Mouse (Mus musculus): ENCODE measurements around the gene Gm3248. TPM values are rescaled to one million over a fixed set of nuclear protein-coding genes. Genes with fewer than 3 reads are reported as not detected.
"Not testable (repeated sequence)": the region's sequence is repeated elsewhere in the genome, so short reads cannot be mapped to it uniquely, and the experiment has no call there.

The Gm3248 gene
- polyA plus RNA-seq (2015; fragmentation: Nextera tagmentation; extraction: Ambion mirVana) = 4.6 and 5.0 TPM in 2 replicates

GRCm38 (mm10) chr14:5961635-5962034 lies at the start of gene Gm3248:
Gene Gm3248, minus strand, starts transcription at chr14:5961745.
- peak; percentile 82; the same call in 1 of the 2 replicates for ATAC-seq
- 3% methylated on average over 13 of the region's 23 CpGs for WGBS
- Histone ChIP-seq H3K4me3 (ENCODE audit: low read depth, low read length) (peak within 1 kb of the TSS; percentile 56), H3K27ac (ENCODE audit: low read length) (0 out of 2 replicates have a peak within 1 kb of the TSS, but pooled peaks have one; percentile 28), H3K9ac (ENCODE audit: low read depth, low read length) (peak within 1 kb of the TSS; percentile 73), H3K4me2 (ENCODE audit: low read length) (peak within 1 kb of the TSS; percentile 72)
- H3K4me1 ChIP-seq (ENCODE audit: control insufficient read depth, insufficient read depth, low read length); H3K27me3 ChIP-seq (ENCODE audit: control insufficient read depth, insufficient read depth, low read depth, low read length); H3K36me3 ChIP-seq (ENCODE audit: control insufficient read depth, insufficient read depth, low read length); H3K9me3 ChIP-seq (replicated peaks; ENCODE audit: control insufficient read depth, low read length, poor library complexity, severe bottlenecking): not testable (repeated sequence)

GRCm38 (mm10) chr14:5987136-5987535 lies 25.6 kb upstream of the Gm3248 start:
- H3K4me2 ChIP-seq (ENCODE audit: low read length); H3K36me3 ChIP-seq (ENCODE audit: control insufficient read depth, insufficient read depth, low read length); H3K27me3 ChIP-seq (ENCODE audit: control insufficient read depth, insufficient read depth, low read depth, low read length); H3K9me3 ChIP-seq (replicated peaks; ENCODE audit: control insufficient read depth, low read length, poor library complexity, severe bottlenecking); H3K27ac ChIP-seq (ENCODE audit: low read length); H3K4me3 ChIP-seq (ENCODE audit: low read depth, low read length); H3K4me1 ChIP-seq (ENCODE audit: control insufficient read depth, insufficient read depth, low read length); ATAC-seq; H3K9ac ChIP-seq (ENCODE audit: low read depth, low read length): not testable (repeated sequence)
- WGBS = 74% methylated on average over 4 of the region's 7 CpGs

- H3K4me2 ChIP-seq (ENCODE audit: low read length); H3K36me3 ChIP-seq (ENCODE audit: control insufficient read depth, insufficient read depth, low read length); H3K4me3 ChIP-seq (ENCODE audit: low read depth, low read length); H3K9ac ChIP-seq (ENCODE audit: low read depth, low read length); H3K9me3 ChIP-seq (replicated peaks; ENCODE audit: control insufficient read depth, low read length, poor library complexity, severe bottlenecking); H3K27ac ChIP-seq (ENCODE audit: low read length); H3K27me3 ChIP-seq (ENCODE audit: control insufficient read depth, insufficient read depth, low read depth, low read length); ATAC-seq; H3K4me1 ChIP-seq (ENCODE audit: control insufficient read depth, insufficient read depth, low read length): not testable (repeated sequence)
- WGBS = 67% methylated on average over 2 of the region's 2 CpGs
These were observed 17.5 kb upstream of the Gm3248 start, which contains the start of gene Gm3453 for GRCm38 (mm10) chr14:5979037-5979436. Gene Gm3453, minus strand, starts transcription at chr14:5979137.

GRCm38 (mm10) chr14:5962441-5962840 lies 896 bp upstream of the Gm3248 start:
- H3K9ac ChIP-seq (ENCODE audit: low read depth, low read length); H3K4me3 ChIP-seq (ENCODE audit: low read depth, low read length); H3K9me3 ChIP-seq (replicated peaks; ENCODE audit: control insufficient read depth, low read length, poor library complexity, severe bottlenecking); H3K4me1 ChIP-seq (ENCODE audit: control insufficient read depth, insufficient read depth, low read length); ATAC-seq; H3K27ac ChIP-seq (ENCODE audit: low read length); H3K4me2 ChIP-seq (ENCODE audit: low read length); H3K27me3 ChIP-seq (ENCODE audit: control insufficient read depth, insufficient read depth, low read depth, low read length); H3K36me3 ChIP-seq (ENCODE audit: control insufficient read depth, insufficient read depth, low read length): not testable (repeated sequence)
- 17% methylated on average over 4 of the region's 4 CpGs for WGBS

GRCm38 (mm10) chr14:5961102-5961501 lies 443 bp downstream of the Gm3248 start:
- H3K27me3 ChIP-seq (ENCODE audit: control insufficient read depth, insufficient read depth, low read depth, low read length); H3K27ac ChIP-seq (ENCODE audit: low read length): not testable (repeated sequence)
- ATAC-seq = peak; percentile 77; the same call in 1 of the 2 replicates

GRCm38 (mm10) chr14:5960479-5960878 lies 1.1 kb downstream of the Gm3248 start:
- not testable (repeated sequence) for H3K4me3 ChIP-seq (ENCODE audit: low read depth, low read length); H3K27me3 ChIP-seq (ENCODE audit: control insufficient read depth, insufficient read depth, low read depth, low read length); H3K9me3 ChIP-seq (replicated peaks; ENCODE audit: control insufficient read depth, low read length, poor library complexity, severe bottlenecking); H3K27ac ChIP-seq (ENCODE audit: low read length); H3K4me1 ChIP-seq (ENCODE audit: control insufficient read depth, insufficient read depth, low read length); H3K9ac ChIP-seq (ENCODE audit: low read depth, low read length); H3K4me2 ChIP-seq (ENCODE audit: low read length); ATAC-seq; H3K36me3 ChIP-seq (ENCODE audit: control insufficient read depth, insufficient read depth, low read length)
- WGBS = 0% methylated on average over 3 of the region's 10 CpGs

More at GRCm38 (mm10) chr14:5961102-5961501, 443 bp downstream of the Gm3248 start:
- peak overlapping the region; percentile 56 for H3K4me3 ChIP-seq (ENCODE audit: low read depth, low read length)
- H3K9ac ChIP-seq (ENCODE audit: low read depth, low read length) = peak overlapping the region; percentile 73
- 2% methylated on average over 23 of the region's 24 CpGs for WGBS
- peak overlapping the region; percentile 72 for H3K4me2 ChIP-seq (ENCODE audit: low read length)
- H3K36me3 ChIP-seq (ENCODE audit: control insufficient read depth, insufficient read depth, low read length); H3K9me3 ChIP-seq (replicated peaks; ENCODE audit: control insufficient read depth, low read length, poor library complexity, severe bottlenecking); H3K4me1 ChIP-seq (ENCODE audit: control insufficient read depth, insufficient read depth, low read length): not testable (repeated sequence)

- H3K9ac ChIP-seq (ENCODE audit: low read depth, low read length); H3K36me3 ChIP-seq (ENCODE audit: control insufficient read depth, insufficient read depth, low read length); H3K4me3 ChIP-seq (ENCODE audit: low read depth, low read length); ATAC-seq; H3K9me3 ChIP-seq (replicated peaks; ENCODE audit: control insufficient read depth, low read length, poor library complexity, severe bottlenecking); H3K4me2 ChIP-seq (ENCODE audit: low read length); H3K4me1 ChIP-seq (ENCODE audit: control insufficient read depth, insufficient read depth, low read length); H3K27me3 ChIP-seq (ENCODE audit: control insufficient read depth, insufficient read depth, low read depth, low read length); H3K27ac ChIP-seq (ENCODE audit: low read length): not testable (repeated sequence)
- WGBS = 81% methylated on average over 7 of the region's 7 CpGs
These were observed 38.3 kb downstream of the Gm3248 start for GRCm38 (mm10) chr14:5923276-5923675.

GRCm38 (mm10) chr14:5918330-5918942 lies 43.1 kb downstream of the Gm3248 start:
- 83% methylated on average over 4 of the region's 4 CpGs for WGBS
- ATAC-seq = not testable (repeated sequence)

GRCm38 (mm10) chr14:5913701-5914100 lies 47.8 kb downstream of the Gm3248 start:
- not testable (repeated sequence) for H3K4me3 ChIP-seq (ENCODE audit: low read depth, low read length); H3K27me3 ChIP-seq (ENCODE audit: control insufficient read depth, insufficient read depth, low read depth, low read length); H3K4me1 ChIP-seq (ENCODE audit: control insufficient read depth, insufficient read depth, low read length); H3K36me3 ChIP-seq (ENCODE audit: control insufficient read depth, insufficient read depth, low read length); ATAC-seq; H3K4me2 ChIP-seq (ENCODE audit: low read length); H3K9ac ChIP-seq (ENCODE audit: low read depth, low read length); H3K27ac ChIP-seq (ENCODE audit: low read length); H3K9me3 ChIP-seq (replicated peaks; ENCODE audit: control insufficient read depth, low read length, poor library complexity, severe bottlenecking)
- 89% methylated on average over 2 of the region's 2 CpGs for WGBS

More at GRCm38 (mm10) chr14:5918330-5918942, 43.1 kb downstream of the Gm3248 start:
- not testable (repeated sequence) for H3K4me1 ChIP-seq (ENCODE audit: control insufficient read depth, insufficient read depth, low read length); H3K27me3 ChIP-seq (ENCODE audit: control insufficient read depth, insufficient read depth, low read depth, low read length); H3K9ac ChIP-seq (ENCODE audit: low read depth, low read length); H3K4me3 ChIP-seq (ENCODE audit: low read depth, low read length); H3K4me2 ChIP-seq (ENCODE audit: low read length); H3K36me3 ChIP-seq (ENCODE audit: control insufficient read depth, insufficient read depth, low read length); H3K27ac ChIP-seq (ENCODE audit: low read length); H3K9me3 ChIP-seq (replicated peaks; ENCODE audit: control insufficient read depth, low read length, poor library complexity, severe bottlenecking)

Data from midbrain, embryonic 16.5 days (tissue).